Mouse (Mus musculus) thymus, postnatal 0 days (tissue): ENCODE data around the gene Ppp2r3a. TPM values are rescaled to one million over a fixed set of nuclear protein-coding genes. Genes with fewer than 3 reads are reported as not detected.

ENCODE experiments used
- DNase-seq: peaks from one replicate; pipeline ENCODE4 v3.0.0-alpha.2; 2015; ENCODE audit warnings: low spot score
- polyA plus RNA-seq: library from polyadenylated mRNA; unstranded; fragments of >200 nt; fragmentation: Nextera tagmentation; extraction: Ambion mirVana; gene quantifications from 2 replicates; pipeline ENCODE4 v1.2.1, GENCODE M21; 2015

The Ppp2r3a gene
- polyA plus RNA-seq, 1 experiment from 2014 or later = 2.3 TPM

DNA sequence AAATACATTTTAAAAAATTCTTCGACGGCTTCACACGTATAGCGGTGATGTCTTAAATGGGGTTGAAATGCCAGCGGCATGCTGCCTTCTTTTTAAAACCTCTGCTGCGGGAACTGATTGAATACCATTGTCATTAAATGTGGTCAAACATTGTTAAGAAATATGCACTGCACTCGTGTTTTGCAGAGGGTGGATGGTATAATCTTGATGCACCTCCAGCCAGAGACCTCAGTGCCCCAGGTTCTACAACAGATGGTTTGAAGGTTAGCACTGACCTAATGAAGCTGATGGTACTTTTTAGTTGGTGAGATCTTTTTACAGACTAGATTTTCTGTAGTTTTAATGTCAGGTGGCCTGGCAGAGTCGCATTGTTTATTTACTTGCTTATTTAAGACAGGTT lies 175.9 kb downstream of the Ppp2r3a start:
- no peak for DNase-seq

DNA sequence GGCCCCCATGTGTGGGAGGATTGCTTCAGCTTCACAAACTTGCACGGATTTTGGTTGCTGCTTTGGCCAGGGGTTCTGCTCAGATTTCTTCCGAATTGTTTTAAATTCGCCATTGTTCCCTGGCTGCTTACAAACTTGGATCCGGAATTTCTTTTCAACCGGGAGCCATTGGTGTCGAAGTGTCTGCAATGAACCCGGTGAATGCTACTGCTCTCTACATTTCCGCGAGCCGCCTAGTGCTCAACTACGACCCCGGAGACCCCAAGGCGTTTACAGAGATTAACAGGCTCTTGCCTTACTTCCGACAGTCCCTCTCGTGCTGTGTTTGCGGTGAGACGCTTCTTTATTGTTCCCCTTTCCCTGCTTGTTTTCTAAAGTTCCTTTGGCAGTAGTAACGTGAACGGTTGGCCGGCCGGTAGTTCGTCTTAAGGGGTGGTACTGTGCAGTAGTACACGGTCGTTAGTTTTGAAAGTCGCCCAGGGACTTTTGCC lies 176.5 kb downstream of the Ppp2r3a start:
- DNase-seq = peak; percentile 67

DNA sequence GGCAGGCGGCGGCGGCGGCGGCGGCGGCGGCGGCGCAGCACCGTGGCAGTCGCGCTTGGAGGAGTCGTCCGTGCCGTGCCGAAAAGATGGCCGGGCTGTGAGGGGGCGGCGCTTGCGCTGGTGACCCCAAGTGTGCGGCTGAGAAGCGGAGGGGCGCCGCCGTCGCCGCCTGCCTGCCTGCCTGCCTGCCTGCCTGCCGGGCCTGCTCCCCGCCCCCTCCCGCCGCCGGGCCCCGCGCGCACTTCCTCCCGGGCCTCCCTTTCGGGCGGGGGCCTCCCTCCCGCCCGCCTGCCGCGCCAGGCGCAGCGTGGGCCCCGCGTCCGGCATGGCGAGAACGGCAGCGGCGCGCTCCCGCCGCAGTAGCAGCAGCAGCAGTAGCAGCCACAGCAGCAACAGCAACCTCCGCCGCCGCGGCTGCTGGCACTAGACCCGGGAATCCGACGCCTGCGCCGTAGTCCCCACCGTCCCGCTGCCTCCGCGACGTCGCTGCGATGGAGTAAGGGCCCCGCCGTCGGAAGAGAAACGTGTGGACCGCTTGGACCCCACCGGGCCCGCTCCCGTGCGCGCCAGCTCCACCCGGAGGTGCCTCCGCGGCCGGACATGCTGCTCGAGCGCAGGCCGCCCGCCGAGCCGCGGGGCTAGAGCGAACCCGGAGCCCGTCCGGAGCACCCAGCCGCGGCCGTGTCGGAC lies 177.1 kb downstream of the Ppp2r3a start:
- peak; percentile 89 for DNase-seq

DNA sequence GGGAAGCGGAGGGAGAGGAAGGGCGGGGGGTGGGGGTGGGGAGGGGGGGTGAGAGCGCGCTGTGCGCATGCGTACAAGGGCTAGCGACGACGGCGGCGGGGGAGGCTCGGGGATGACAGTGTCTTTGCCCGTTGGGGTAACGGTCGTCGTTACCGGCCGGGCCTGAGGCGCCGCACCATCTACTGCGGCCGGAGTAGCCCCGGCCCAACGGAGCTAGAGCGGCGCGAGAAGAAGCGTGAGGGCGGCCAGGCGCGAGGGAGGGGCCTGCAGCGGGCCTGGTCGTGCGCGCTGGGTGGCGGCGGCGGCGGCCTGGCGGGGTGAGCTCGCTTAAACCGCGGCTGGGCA lies 177.6 kb downstream of the Ppp2r3a start, which contains the start of gene Msl2:
Msl2 (plus strand) TSS at position 115 of the 345 bp plus-strand sequence.
- no peak for DNase-seq

- DNase-seq = peak; percentile 98
Observed at GRCm38 (mm10) chr9:101073041-101073986, 178.3 kb downstream of the Ppp2r3a start.

DNA sequence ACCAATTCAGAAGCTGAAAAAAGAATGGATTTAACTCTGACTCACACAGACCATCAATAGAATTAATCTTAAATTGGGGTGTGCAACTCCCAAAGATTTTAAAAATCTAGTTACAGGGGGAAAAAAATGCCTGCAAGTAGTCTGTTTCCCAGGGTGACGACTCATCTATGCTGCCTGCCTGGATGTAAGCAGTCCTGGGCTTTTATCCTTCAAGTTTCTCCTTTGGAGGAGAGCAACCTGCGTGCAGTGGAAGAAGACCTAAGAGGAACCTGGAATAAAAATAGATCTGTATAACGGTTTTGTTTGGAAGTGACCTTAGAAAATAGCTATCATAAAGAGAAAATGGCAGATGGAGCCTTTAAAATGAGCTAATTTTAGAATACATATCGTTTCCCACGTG lies 179.1 kb downstream of the Ppp2r3a start:
- no peak for DNase-seq

DNA sequence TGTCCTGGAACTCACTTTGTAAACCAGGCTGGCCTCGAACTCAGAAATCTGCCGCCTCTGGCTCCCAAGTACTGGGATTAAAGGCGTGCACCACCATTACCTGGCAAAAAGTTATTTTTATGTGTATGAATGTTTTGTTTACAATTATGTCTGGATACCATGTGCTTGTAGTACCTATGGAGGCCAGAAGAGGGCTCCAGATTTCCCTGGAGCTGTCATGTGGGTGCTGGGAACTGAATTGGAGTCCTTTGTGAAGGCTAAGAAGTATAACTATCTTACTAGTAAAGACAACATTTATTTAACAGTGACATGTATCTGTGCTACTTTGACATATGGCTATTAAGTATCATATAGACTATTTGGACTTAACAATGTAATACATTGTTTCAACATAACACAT lies 181.8 kb downstream of the Ppp2r3a start:
- DNase-seq = no peak

GRCm38 (mm10) chr9:101065076-101065602 lies 186.5 kb downstream of the Ppp2r3a start:
- no peak for DNase-seq

- DNase-seq = no peak
Observed at GRCm38 (mm10) chr9:101062253-101062780, 189.3 kb downstream of the Ppp2r3a start.

GRCm38 (mm10) chr9:101061035-101061434 lies 190.6 kb downstream of the Ppp2r3a start:
- peak; percentile 96 for DNase-seq

DNA sequence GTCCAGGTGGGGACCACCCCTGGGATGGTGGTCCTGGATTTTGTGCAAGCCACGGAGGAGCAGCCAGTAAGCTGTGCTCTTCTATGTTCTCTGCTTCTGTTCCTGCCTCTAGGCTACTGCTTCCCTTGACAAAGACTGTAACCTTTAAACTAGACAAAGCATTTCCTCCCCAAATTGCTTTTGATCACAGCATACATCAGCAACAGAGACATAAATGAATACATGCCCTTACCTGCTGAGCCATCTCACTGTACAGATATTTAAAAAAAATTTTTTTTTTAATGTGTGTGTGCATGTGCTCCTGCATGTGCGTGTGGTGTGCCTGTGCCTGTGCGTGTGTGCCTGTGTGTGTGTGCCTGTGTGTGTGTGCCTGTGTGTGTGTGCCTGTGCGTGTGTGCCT lies 194.4 kb downstream of the Ppp2r3a start:
- peak; percentile 20 for DNase-seq

Other genes with a start within 250 kb of the Ppp2r3a start
- 13.4 and 13.9 TPM in 2 replicates for gene Pccb, start 216.9 kb downstream of the Ppp2r3a start, polyA plus RNA-seq
- 9.5 and 11.7 TPM in 2 replicates for gene Msl2, start 177.7 kb downstream of the Ppp2r3a start, polyA plus RNA-seq